Mouse (Mus musculus) CH12.LX (cell line): ENCODE data around the gene Olfr1230. TPM values are rescaled to one million over a fixed set of nuclear protein-coding genes. Genes with fewer than 3 reads are reported as not detected.

ENCODE experiments used
- DNase-seq: peaks from one replicate; pipeline ENCODE4 v3.0.0-alpha.2; 2013; ENCODE audit errors: extremely low read depth
- H3K27ac ChIP-seq: 2 replicates; pipeline ENCODE4 v1.5.1; 2012; ENCODE audit warnings: low read depth, mild to moderate bottlenecking, control low read depth, moderate library complexity; ENCODE audit not compliant: insufficient read depth
- H3K27me3 ChIP-seq: replicated peaks from 2 replicates; pipeline ENCODE3; 2012; ENCODE audit warnings: inconsistent platforms
- H3K36me3 ChIP-seq, 2 experiments: replicated peaks in 1 of 2; 2 replicates each; pipeline versions ENCODE3 to v1.6.1; 2012; ENCODE audit warnings: inconsistent platforms in 1 of 2, low read length in 1 of 2, mild to moderate bottlenecking in 1 of 2, mixed read lengths in 1 of 2, moderate library complexity in 1 of 2; ENCODE audit not compliant: control insufficient read depth in 1 of 2, insufficient read depth in 1 of 2
- H3K4me1 ChIP-seq, 2 experiments: 2 replicates each; pipeline ENCODE4 v1.6.1; 2012; ENCODE audit warnings: inconsistent platforms in 1 of 2, moderate library complexity in 1 of 2; ENCODE audit not compliant: insufficient read depth in 2 of 2, control insufficient read depth in 1 of 2
- H3K4me2 ChIP-seq: 2 replicates; pipeline ENCODE4 v1.6.1; 2012; ENCODE audit warnings: low read depth, mild to moderate bottlenecking, control low read depth; ENCODE audit not compliant: poor library complexity, insufficient read depth, severe bottlenecking
- H3K4me3 ChIP-seq, 3 experiments: fragments of 150-350 bp in 1 of 3; sonication (generic) in 1 of 3; replicated peaks in 1 of 3; 2 replicates each; pipeline versions ENCODE3 to v1.5.1; 2011 to 2012; ENCODE audit warnings: low read depth in 2 of 3, low read length in 2 of 3, mild to moderate bottlenecking in 2 of 3, moderate library complexity in 2 of 3, control low read depth in 1 of 3, improper control_type of control experiment in 1 of 3, inconsistent platforms in 1 of 3, mixed read lengths in 1 of 3; ENCODE audit not compliant: poor library complexity in 1 of 3
- H3K79me2 ChIP-seq: replicated peaks from 2 replicates; pipeline ENCODE4 v1.6.1; 2012; ENCODE audit warnings: mild to moderate bottlenecking, moderate library complexity; ENCODE audit not compliant: control insufficient read depth, poor library complexity, insufficient read depth, severe bottlenecking; ENCODE audit errors: extremely low read depth
- H3K9ac ChIP-seq: 2 replicates; pipeline ENCODE4 v1.6.1; 2012; ENCODE audit warnings: low read depth, mild to moderate bottlenecking, control low read depth, moderate library complexity; ENCODE audit not compliant: insufficient read depth
- H3K9me3 ChIP-seq: replicated peaks from 2 replicates; pipeline ENCODE3; 2012; ENCODE audit warnings: low read length, inconsistent platforms, mixed read lengths
- BHLHE40 ChIP-seq: IDR thresholded peaks from 2 replicates; pipeline ENCODE4 v1.6.1; 2011; ENCODE audit warnings: mild to moderate bottlenecking, low read depth, low read length, improper control_type of control experiment
- EP300 ChIP-seq: IDR thresholded peaks from 2 replicates; pipeline ENCODE4 v1.6.1; 2011; ENCODE audit warnings: low read length, improper control_type of control experiment
- GABPA ChIP-seq: IDR thresholded peaks from 2 replicates; pipeline ENCODE4 v1.6.1; 2012; ENCODE audit warnings: low read depth, low read length, improper control_type of control experiment, inconsistent platforms; ENCODE audit not compliant: insufficient replicate concordance
- HCFC1 ChIP-seq: IDR thresholded peaks from 2 replicates; pipeline ENCODE4 v1.6.1; 2012; ENCODE audit warnings: low read depth, mild to moderate bottlenecking, inconsistent platforms, low read length, improper control_type of control experiment
- IRF4 ChIP-seq: IDR thresholded peaks from 2 replicates; pipeline ENCODE4 v1.6.1; 2014; ENCODE audit warnings: low read depth, mild to moderate bottlenecking, inconsistent platforms, low read length, improper control_type of control experiment
- JUN ChIP-seq: IDR thresholded peaks from 2 replicates; pipeline ENCODE4 v1.6.1; 2011; ENCODE audit warnings: low read depth, mild to moderate bottlenecking, low read length, improper control_type of control experiment, moderate library complexity; ENCODE audit not compliant: insufficient read depth
- JUND ChIP-seq: conservative IDR thresholded peaks from 2 replicates; pipeline ENCODE4 v1.6.1; 2011; ENCODE audit warnings: low read depth, low read length, improper control_type of control experiment
- MAX ChIP-seq: IDR thresholded peaks from 2 replicates; pipeline ENCODE4 v1.6.1; 2011; ENCODE audit warnings: low read length, improper control_type of control experiment
- MAZ ChIP-seq: IDR thresholded peaks from 2 replicates; pipeline ENCODE4 v1.6.1; 2012; ENCODE audit warnings: low read depth, mild to moderate bottlenecking, inconsistent platforms, low read length, improper control_type of control experiment, moderate library complexity
- MEF2A ChIP-seq: IDR thresholded peaks from 2 replicates; pipeline ENCODE4 v1.6.1; 2014; ENCODE audit warnings: low read depth, mild to moderate bottlenecking, inconsistent platforms, low read length, improper control_type of control experiment, borderline replicate concordance
- NELFE ChIP-seq: IDR thresholded peaks from 2 replicates; pipeline ENCODE4 v1.6.1; 2011; ENCODE audit warnings: low read depth, low read length, improper control_type of control experiment
- NRF1 ChIP-seq: IDR thresholded peaks from 2 replicates; pipeline ENCODE4 v1.6.1; 2014; ENCODE audit warnings: low read depth, mild to moderate bottlenecking, inconsistent platforms, low read length, improper control_type of control experiment, moderate library complexity
- POLR2A ChIP-seq: IDR thresholded peaks from 2 replicates; pipeline ENCODE4 v1.6.1; 2011; ENCODE audit warnings: low read depth, mild to moderate bottlenecking, improper control_type of control experiment, low read length
- POLR2AphosphoS2 ChIP-seq: IDR thresholded peaks from 2 replicates; pipeline ENCODE4 v1.6.1; 2011; ENCODE audit warnings: low read depth, low read length, improper control_type of control experiment
- RCOR1 ChIP-seq: conservative IDR thresholded peaks from 2 replicates; pipeline ENCODE4 v1.6.1; 2012; ENCODE audit warnings: low read depth, mild to moderate bottlenecking, inconsistent platforms, low read length, improper control_type of control experiment
- SIN3A ChIP-seq: IDR thresholded peaks from 2 replicates; pipeline ENCODE4 v1.6.1; 2012; ENCODE audit warnings: low read length, improper control_type of control experiment, inconsistent platforms
- UBTF ChIP-seq: IDR thresholded peaks from 2 replicates; pipeline ENCODE4 v1.6.1; 2012; ENCODE audit warnings: low read depth, mild to moderate bottlenecking, inconsistent platforms, low read length, improper control_type of control experiment, moderate library complexity
- ZC3H11A ChIP-seq: IDR thresholded peaks from 2 replicates; pipeline ENCODE4 v1.6.1; 2012; ENCODE audit warnings: low read depth, mild to moderate bottlenecking, inconsistent platforms, low read length, improper control_type of control experiment
- ZKSCAN1 ChIP-seq: IDR thresholded peaks from 2 replicates; pipeline ENCODE4 v1.6.1; 2012; ENCODE audit warnings: low read depth, inconsistent platforms, low read length, improper control_type of control experiment, borderline replicate concordance
- ZMIZ1 ChIP-seq: IDR thresholded peaks from 2 replicates; pipeline ENCODE4 v1.6.1; 2012; ENCODE audit warnings: low read depth, mild to moderate bottlenecking, inconsistent platforms, low read length, improper control_type of control experiment
- ZNF384 ChIP-seq: IDR thresholded peaks from 2 replicates; pipeline ENCODE4 v1.6.1; 2012; ENCODE audit warnings: low read depth, low read length, improper control_type of control experiment, inconsistent platforms
- dilution Hi-C: fragments of 300-500 bp; cut with MboI; formaldehyde crosslinking; loops from 2 replicates; pipeline ENCODE4 v1.14.3; 2020; ENCODE audit warnings: low sequenced_read_pairs; ENCODE audit not compliant: extremely low pct_unique_long_range_greater_than_20kb, extremely low pct_ligation_motif_present
- in situ Hi-C: fragments of 300-500 bp; cut with MboI; formaldehyde crosslinking; loops from 3 replicates; pipeline ENCODE4 v1.14.3; 2019; ENCODE audit warnings: low sequenced_read_pairs, low pct_ligation_motif_present, low pct_unique_long_range_greater_than_20kb, mixed read lengths
- polyA plus RNA-seq: library from polyadenylated mRNA; unstranded; fragments of >175 nt; gene quantifications from 2 replicates; pipeline ENCODE4 v1.2.1, GENCODE M21; 2012; ENCODE audit warnings: low read depth; ENCODE audit not compliant: insufficient read length
- total RNA-seq, 2 experiments: library from RNA; depleted of rRNA; stranded (reverse); fragments of 300-350 nt in 1 of 2; fragments of >200 nt in 1 of 2; gene quantifications; 2 replicates each; pipeline ENCODE4 v1.2.3; 2012 to 2014

Olfr1230 gene
- total and polyA plus RNA-seq, 3 experiments, result not detected

- DNase-seq, result no peak
- TF ChIP-seq NELFE (no peak), POLR2A (no peak), ZC3H11A (no peak), EP300 (no peak), MAZ (no peak), JUN (no peak), UBTF (no peak), ZKSCAN1 (no peak), MAX (no peak), NRF1 (no peak), POLR2AphosphoS2 (no peak), ZMIZ1 (no peak), RCOR1 (no peak), IRF4 (no peak)
- in situ Hi-C loops, result no loop called here
- Histone ChIP-seq H3K27me3 (no peaks in the 10 kb centered on the region), H3K4me2 (no peak within 1 kb of the TSS), H3K9me3 (peaks cover 12% of the 10 kb centered on the region), H3K36me3 (no peaks in the 10 kb centered on the region), H3K27ac (no peak within 1 kb of the TSS), H3K79me2 (no peaks in the 10 kb centered on the region), H3K4me1 (no peaks in the 10 kb centered on the region), H3K9ac (no peak within 1 kb of the TSS), H3K4me3 (no peak within 1 kb of the TSS)
- dilution Hi-C loops, result no loop called here
These were observed 9.2 kb downstream of the Olfr1230 start, which contains the start of gene Olfr1229 for GRCm38 (mm10) chr2:89287914-89288313. Olfr1229 (minus strand) TSS chr2:89288014.

DNA sequence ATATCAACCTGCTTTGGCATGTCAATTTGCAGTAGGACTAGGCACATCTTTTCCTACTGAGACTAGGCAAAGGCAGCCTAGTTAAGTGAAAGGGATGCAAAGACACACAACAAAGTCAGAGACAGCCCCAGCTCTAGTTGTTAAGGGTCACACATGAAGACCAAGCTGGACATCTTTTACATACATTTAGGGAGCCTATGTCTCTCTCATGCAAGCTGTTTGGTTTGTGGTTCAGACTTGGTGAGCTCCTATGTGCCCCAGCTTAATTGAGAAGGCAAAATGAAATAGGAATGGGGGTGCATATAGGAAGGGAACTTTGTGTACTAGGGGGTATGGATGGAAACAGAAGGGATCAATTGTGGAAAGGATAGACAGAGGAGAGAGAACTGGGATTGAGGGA, 43.1 kb downstream of the Olfr1230 start, which contains the start of gene Olfr1228:
Gene Olfr1228 (minus strand): TSS at position 101 of the 400 bp plus-strand sequence.
- Histone ChIP-seq H3K27ac (no peak within 1 kb of the TSS), H3K36me3 (no peaks in the 10 kb centered on the region), H3K4me3 (no peak within 1 kb of the TSS), H3K4me2 (no peak within 1 kb of the TSS), H3K27me3 (no peaks in the 10 kb centered on the region), H3K9me3 (peaks cover 24% of the 10 kb centered on the region), H3K4me1 (no peaks in the 10 kb centered on the region), H3K79me2 (no peaks in the 10 kb centered on the region), H3K9ac (no peak within 1 kb of the TSS)
- no peak for DNase-seq
- in situ Hi-C loops, result no loop called here
- dilution Hi-C loops, result no loop called here
- TF ChIP-seq RCOR1 (no peak), BHLHE40 (no peak), SIN3A (no peak), GABPA (no peak), JUND (no peak), ZNF384 (no peak), MEF2A (no peak), HCFC1 (no peak)

Other genes starting within 250 kb of the Olfr1230 start
Only the 20 nearest of the 21 such genes appear.
- not detected in 2 replicates for gene Olfr1219, start 213.8 kb downstream of the Olfr1230 start, total RNA-seq (2012; rRNA removed)
- not detected in 2 replicates for gene Olfr1219, start 213.8 kb downstream of the Olfr1230 start, total RNA-seq (2014; rRNA removed)
- not detected in 2 replicates for gene Olfr1219, start 213.8 kb downstream of the Olfr1230 start, polyA plus RNA-seq
- not detected in 2 replicates for gene Olfr1220, start 190.4 kb downstream of the Olfr1230 start, total RNA-seq (2012; rRNA removed)
- not detected in 2 replicates for gene Olfr1220, start 190.4 kb downstream of the Olfr1230 start, total RNA-seq (2014; rRNA removed)
- gene Olfr1220, start 190.4 kb downstream of the Olfr1230 start, polyA plus RNA-seq, result not detected in 2 replicates
- not detected in 2 replicates for gene Olfr1221, start 180.0 kb downstream of the Olfr1230 start, total RNA-seq (2012; rRNA removed)
- not detected in 2 replicates for gene Olfr1221, start 180.0 kb downstream of the Olfr1230 start, total RNA-seq (2014; rRNA removed)
- gene Olfr1221, start 180.0 kb downstream of the Olfr1230 start, polyA plus RNA-seq, result not detected in 2 replicates
- not detected in 2 replicates for gene Olfr1222, start 164.2 kb downstream of the Olfr1230 start, total RNA-seq (2012; rRNA removed)
- gene Olfr1222, start 164.2 kb downstream of the Olfr1230 start, total RNA-seq (2014; rRNA removed), result not detected in 2 replicates
- gene Olfr1222, start 164.2 kb downstream of the Olfr1230 start, polyA plus RNA-seq, result not detected in 2 replicates
- not detected in 2 replicates for gene Olfr1223, start 145.7 kb downstream of the Olfr1230 start, total RNA-seq (2012; rRNA removed)
- not detected in 2 replicates for gene Olfr1223, start 145.7 kb downstream of the Olfr1230 start, total RNA-seq (2014; rRNA removed)
- gene Olfr1223, start 145.7 kb downstream of the Olfr1230 start, polyA plus RNA-seq, result not detected in 2 replicates
- not detected in 2 replicates for gene Olfr1224-ps1, start 133.2 kb downstream of the Olfr1230 start, total RNA-seq (2012; rRNA removed)
- not detected in 2 replicates for gene Olfr1224-ps1, start 133.2 kb downstream of the Olfr1230 start, total RNA-seq (2014; rRNA removed)
- not detected in 2 replicates for gene Olfr1224-ps1, start 133.2 kb downstream of the Olfr1230 start, polyA plus RNA-seq
- gene Olfr1225, start 122.6 kb downstream of the Olfr1230 start, total RNA-seq (2012; rRNA removed), result not detected in 2 replicates
- gene Olfr1225, start 122.6 kb downstream of the Olfr1230 start, total RNA-seq (2014; rRNA removed), result not detected in 2 replicates
- gene Olfr1225, start 122.6 kb downstream of the Olfr1230 start, polyA plus RNA-seq, result not detected in 2 replicates
- gene Olfr1226, start 97.2 kb downstream of the Olfr1230 start, total RNA-seq (2012; rRNA removed), result not detected in 2 replicates
- gene Olfr1226, start 97.2 kb downstream of the Olfr1230 start, total RNA-seq (2014; rRNA removed), result not detected in 2 replicates
- gene Olfr1226, start 97.2 kb downstream of the Olfr1230 start, polyA plus RNA-seq, result not detected in 2 replicates
- gene Olfr1228, start 43.2 kb downstream of the Olfr1230 start, total RNA-seq (2012; rRNA removed), result not detected in 2 replicates
- not detected in 2 replicates for gene Olfr1228, start 43.2 kb downstream of the Olfr1230 start, total RNA-seq (2014; rRNA removed)
- gene Olfr1228, start 43.2 kb downstream of the Olfr1230 start, polyA plus RNA-seq, result not detected in 2 replicates
- gene Olfr1229, start 9.3 kb downstream of the Olfr1230 start, total RNA-seq (2012; rRNA removed), result not detected in 2 replicates
- not detected in 2 replicates for gene Olfr1229, start 9.3 kb downstream of the Olfr1230 start, total RNA-seq (2014; rRNA removed)
- gene Olfr1229, start 9.3 kb downstream of the Olfr1230 start, polyA plus RNA-seq, result not detected in 2 replicates
- gene Olfr1231, start 9.8 kb upstream of the Olfr1230 start, total RNA-seq (2012; rRNA removed), result not detected in 2 replicates
- not detected in 2 replicates for gene Olfr1231, start 9.8 kb upstream of the Olfr1230 start, total RNA-seq (2014; rRNA removed)
- gene Olfr1231, start 9.8 kb upstream of the Olfr1230 start, polyA plus RNA-seq, result not detected in 2 replicates
- gene Olfr1232, start 32.4 kb upstream of the Olfr1230 start, total RNA-seq (2012; rRNA removed), result not detected in 2 replicates
- gene Olfr1232, start 32.4 kb upstream of the Olfr1230 start, total RNA-seq (2014; rRNA removed), result not detected in 2 replicates
- not detected in 2 replicates for gene Olfr1232, start 32.4 kb upstream of the Olfr1230 start, polyA plus RNA-seq
- not detected in 2 replicates for gene Olfr1233, start 45.1 kb upstream of the Olfr1230 start, total RNA-seq (2012; rRNA removed)
- not detected in 2 replicates for gene Olfr1233, start 45.1 kb upstream of the Olfr1230 start, total RNA-seq (2014; rRNA removed)
- not detected in 2 replicates for gene Olfr1233, start 45.1 kb upstream of the Olfr1230 start, polyA plus RNA-seq
- not detected in 2 replicates for gene Olfr1234, start 67.6 kb upstream of the Olfr1230 start, total RNA-seq (2012; rRNA removed)
- gene Olfr1234, start 67.6 kb upstream of the Olfr1230 start, total RNA-seq (2014; rRNA removed), result not detected in 2 replicates
- not detected in 2 replicates for gene Olfr1234, start 67.6 kb upstream of the Olfr1230 start, polyA plus RNA-seq
- not detected in 2 replicates for gene Olfr1238, start 112.4 kb upstream of the Olfr1230 start, total RNA-seq (2012; rRNA removed)
- gene Olfr1238, start 112.4 kb upstream of the Olfr1230 start, total RNA-seq (2014; rRNA removed), result not detected in 2 replicates
- not detected in 2 replicates for gene Olfr1238, start 112.4 kb upstream of the Olfr1230 start, polyA plus RNA-seq
- not detected in 2 replicates for gene Olfr1239, start 123.1 kb upstream of the Olfr1230 start, total RNA-seq (2012; rRNA removed)
- not detected in 2 replicates for gene Olfr1239, start 123.1 kb upstream of the Olfr1230 start, total RNA-seq (2014; rRNA removed)
- not detected in 2 replicates for gene Olfr1239, start 123.1 kb upstream of the Olfr1230 start, polyA plus RNA-seq
- not detected in 2 replicates for gene Olfr1240, start 145.7 kb upstream of the Olfr1230 start, total RNA-seq (2012; rRNA removed)
- gene Olfr1240, start 145.7 kb upstream of the Olfr1230 start, total RNA-seq (2014; rRNA removed), result not detected in 2 replicates
- not detected in 2 replicates for gene Olfr1240, start 145.7 kb upstream of the Olfr1230 start, polyA plus RNA-seq
- gene Olfr1241, start 189.9 kb upstream of the Olfr1230 start, total RNA-seq (2012; rRNA removed), result not detected in 2 replicates
- gene Olfr1241, start 189.9 kb upstream of the Olfr1230 start, total RNA-seq (2014; rRNA removed), result not detected in 2 replicates
- not detected in 2 replicates for gene Olfr1241, start 189.9 kb upstream of the Olfr1230 start, polyA plus RNA-seq
- gene Olfr1242, start 201.1 kb upstream of the Olfr1230 start, total RNA-seq (2012; rRNA removed), result not detected in 2 replicates
- not detected in 2 replicates for gene Olfr1242, start 201.1 kb upstream of the Olfr1230 start, total RNA-seq (2014; rRNA removed)
- gene Olfr1242, start 201.1 kb upstream of the Olfr1230 start, polyA plus RNA-seq, result not detected in 2 replicates
- not detected in 2 replicates for gene Olfr1243, start 234.2 kb upstream of the Olfr1230 start, total RNA-seq (2012; rRNA removed)
- not detected in 2 replicates for gene Olfr1243, start 234.2 kb upstream of the Olfr1230 start, total RNA-seq (2014; rRNA removed)
- not detected in 2 replicates for gene Olfr1243, start 234.2 kb upstream of the Olfr1230 start, polyA plus RNA-seq